ENCODE assay signal across 29 mouse cellular contexts in the genomic region with DNA sequence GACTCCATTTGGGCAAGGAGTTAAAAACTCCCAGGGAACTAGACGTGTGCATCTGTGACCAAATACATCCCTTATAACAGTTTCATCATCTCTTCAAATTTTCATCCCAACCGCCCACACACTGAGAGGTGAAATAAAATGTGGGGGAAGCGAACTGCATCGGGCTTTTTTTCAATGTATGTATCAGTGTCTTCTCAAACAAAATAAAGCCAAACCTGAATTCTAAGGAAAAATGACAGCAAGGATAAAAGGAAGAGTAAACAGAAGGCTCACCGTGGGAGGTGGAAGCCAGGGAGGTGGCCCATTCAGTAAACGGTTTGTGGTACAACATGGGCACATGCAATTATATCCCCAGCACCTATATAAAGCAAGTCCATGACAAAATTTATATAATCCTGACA. TPM values are rescaled to one million over a fixed set of nuclear protein-coding genes. Genes with fewer than 3 reads are reported as not detected.
DNase-seq lines count a peak whose midpoint lies in the region; ATAC-seq and TF ChIP-seq lines count a peak whose summit lies in the region.
"Had no signal": no experiment of that assay in that cellular context is flagged by ENCODE, and none has a peak within 500 bp of the region (broad histone marks: within the 10 kb centered on the region; RNA-seq: fewer than 3 reads in every experiment).

No protein-coding gene starts in this region.

- no peak for TF ChIP-seq POLR2A in cerebellum, adult 2 months (IDR thresholded peaks at IDR 0.05; ENCODE audit: borderline replicate concordance, insufficient read depth, low read length)

- H3K4me3 ChIP-seq in cerebellum, adult 2 months (replicated peaks; ENCODE audit: insufficient read depth, low read depth, low read length): no peak overlapping the region
- H3K4me3 ChIP-seq: erythroblast, embryonic 14.5 days; forebrain, embryonic 13.5 days; hindbrain, embryonic 13.5 days; limb, embryonic 10.5 days; limb, embryonic 15.5 days; liver, embryonic 13.5 days; megakaryocyte, embryonic 14.5 days; midbrain, embryonic 12.5 days; neural tube, embryonic 13.5 days had no signal

- H3K27ac ChIP-seq in cerebellum, adult 2 months (ENCODE audit: insufficient read depth, low read length): 0 out of 2 replicates have a peak overlapping the region, but pooled peaks have one; percentile 38
- H3K27ac ChIP-seq: forebrain, embryonic 13.5 days; hindbrain, embryonic 13.5 days; limb, embryonic 10.5 days; limb, embryonic 15.5 days; liver, embryonic 13.5 days; midbrain, embryonic 12.5 days; neural tube, embryonic 13.5 days had no signal

- H3K27me3 ChIP-seq in cerebellum, adult 2 months (ENCODE audit: control insufficient read depth, insufficient read depth, low read length): no peaks in the 10 kb centered on the region
- H3K27me3 ChIP-seq: forebrain, embryonic 13.5 days; hindbrain, embryonic 13.5 days; limb, embryonic 15.5 days; liver, embryonic 13.5 days; megakaryocyte, embryonic 14.5 days; midbrain, embryonic 12.5 days; neural tube, embryonic 13.5 days had no signal

- peak; percentile 60 for ATAC-seq in frontal cortex, adult (ENCODE audit: low TSS enrichment)
- ATAC-seq: forebrain, embryonic 13.5 days; lung, postnatal 0 days; Patski had no signal

- WGBS in cerebellum, adult 2 months: 26% methylated on average over 6 of the region's 6 CpGs

- no peak for DNase-seq in frontal cortex, postnatal 10 days (ENCODE audit: low spot score in 2 of 2)
- DNase-seq in right cerebral cortex, adult 2 months (ENCODE audit: low spot score in 2 of 2): peak; percentile 56 to 66
- no peak for DNase-seq in right cerebral cortex, postnatal 25 days
- DNase-seq in cerebellum, adult 2 months: peak; percentile 53 to 73
- DNase-seq in cerebellum, postnatal 25 days: peak; percentile 48 to 66
- DNase-seq in yolk sac, embryonic 10.5 days (ENCODE audit: low spot score): no peak
- no peak for DNase-seq in kidney, postnatal 14 days
- DNase-seq: adrenal gland, postnatal 14 days; gastrocnemius, postnatal 14 days; heart, adult 18-20 months; heart, postnatal 4 days; kidney, adult 11 months; kidney, postnatal 4 days; liver, embryonic 13.5 days; lung, adult 18-20 months; lung, postnatal 4 days; thymus, adult 2 months; thymus, postnatal 36 days had no signal

- TF ChIP-seq CTCF in cerebellum, adult 2 months (IDR thresholded peaks at IDR 0.05; ENCODE audit: borderline replicate concordance, insufficient read depth, low read depth, low read length): no peak

- H3K4me1 ChIP-seq in cerebellum, adult 2 months (ENCODE audit: control insufficient read depth, insufficient read depth, low read length): peaks cover 5% of the 10 kb centered on the region
- H3K4me1 ChIP-seq: forebrain, embryonic 13.5 days; hindbrain, embryonic 13.5 days; limb, embryonic 10.5 days; liver, embryonic 13.5 days; megakaryocyte, embryonic 14.5 days; midbrain, embryonic 12.5 days; neural tube, embryonic 13.5 days had no signal

RNA-seq across cellular contexts. Expression of a gene that starts 17.7 kb away (rescaled TPM):
- polyA plus RNA-seq in cerebellum, adult 2 months (2012; rRNA removed): 18.2 and 19.9 TPM in 2 replicates

Comparison
In these comparisons a context has a peak if more than half of its experiments do, and no peak if none do; other contexts are left out.
1. DNase-seq: peak in right cerebral cortex, adult 2 months (2 of 2), cerebellum, adult 2 months (2 of 2) and cerebellum, postnatal 25 days (2 of 2); none in frontal cortex, postnatal 10 days (0 of 2), right cerebral cortex, postnatal 25 days (single experiment), yolk sac, embryonic 10.5 days (single experiment) and kidney, postnatal 14 days (single experiment).